Mouse (Mus musculus) 3T3-L1 (cell line): Measurements from ENCODE around the gene Crygd.
A peak's percentile ranks its signal among the peaks of the same experiment; 100 is the strongest.
"Not testable (repeated sequence)": the region's sequence is repeated elsewhere in the genome, so short reads cannot be mapped to it uniquely, and the experiment has no call there.

Experiments used
- DNase-seq: peaks from one replicate; pipeline ENCODE4 v3.0.0-alpha.2; 2015; ENCODE audit warnings: low read depth, low spot score

The Crygd gene

GRCm38 (mm10) chr1:65063352-65063751, at the start of gene Crygd:
TSS of gene Crygd (minus strand) at chr1:65063452.
- no peak for DNase-seq

DNA sequence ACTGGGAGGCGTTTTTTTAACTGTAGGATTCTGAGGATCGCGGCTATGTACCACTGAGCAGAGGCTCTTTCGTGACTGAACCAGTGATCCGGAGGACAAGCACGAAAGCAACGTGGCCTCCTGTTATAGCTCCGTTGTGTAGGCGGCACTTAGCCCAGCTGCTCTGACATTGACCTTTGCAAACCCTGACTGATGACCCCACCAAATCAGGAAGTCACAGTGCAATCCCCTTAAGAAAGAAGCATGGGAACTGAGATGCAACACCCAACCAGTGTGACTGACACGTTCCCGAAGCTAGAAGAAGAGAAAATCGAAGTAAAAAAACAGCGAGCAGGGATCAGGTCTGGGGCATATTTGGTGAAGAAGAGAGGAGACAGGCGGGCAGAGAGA, 49.5 kb upstream of the Crygd start:
- no peak for DNase-seq

DNA sequence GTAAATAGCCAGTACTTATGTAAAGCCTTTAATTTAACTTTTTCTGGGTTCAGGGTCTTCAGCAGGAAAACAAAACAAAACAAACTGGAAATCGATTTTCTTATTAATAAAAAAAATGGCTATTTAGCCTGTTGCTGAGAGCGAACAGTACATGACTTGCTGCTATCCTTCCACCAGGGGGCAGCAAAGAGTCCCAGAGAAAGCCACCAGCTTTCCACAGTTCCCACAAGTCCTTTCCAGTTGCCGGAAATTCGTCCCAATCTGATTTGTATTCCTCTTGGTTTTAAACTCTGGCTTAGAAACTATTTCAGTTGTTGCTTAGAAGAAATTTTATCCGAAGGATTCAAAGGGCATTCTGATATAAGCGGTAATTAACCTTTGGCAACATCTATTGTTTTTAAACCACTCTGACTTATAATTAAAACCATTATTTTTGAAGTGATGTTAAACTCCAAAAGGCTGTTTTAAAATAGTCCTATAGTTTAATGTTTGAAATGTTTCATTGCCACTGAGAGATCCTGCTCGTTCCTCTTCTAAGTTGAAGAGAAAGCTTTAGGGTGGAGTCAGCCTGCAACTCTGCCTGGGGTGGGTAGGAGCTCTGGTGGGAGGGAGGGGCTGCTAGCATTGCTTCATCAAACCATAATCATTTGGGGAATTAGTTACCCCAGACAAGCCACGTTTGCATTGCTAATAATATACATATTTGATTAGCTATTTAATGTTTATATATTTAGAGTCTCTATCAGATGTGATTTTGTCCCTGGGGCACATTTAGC, 49.0 kb upstream of the Crygd start:
- DNase-seq = peak; percentile 96

GRCm38 (mm10) chr1:65109756-65110435, 46.6 kb upstream of the Crygd start:
- no peak for DNase-seq

DNA sequence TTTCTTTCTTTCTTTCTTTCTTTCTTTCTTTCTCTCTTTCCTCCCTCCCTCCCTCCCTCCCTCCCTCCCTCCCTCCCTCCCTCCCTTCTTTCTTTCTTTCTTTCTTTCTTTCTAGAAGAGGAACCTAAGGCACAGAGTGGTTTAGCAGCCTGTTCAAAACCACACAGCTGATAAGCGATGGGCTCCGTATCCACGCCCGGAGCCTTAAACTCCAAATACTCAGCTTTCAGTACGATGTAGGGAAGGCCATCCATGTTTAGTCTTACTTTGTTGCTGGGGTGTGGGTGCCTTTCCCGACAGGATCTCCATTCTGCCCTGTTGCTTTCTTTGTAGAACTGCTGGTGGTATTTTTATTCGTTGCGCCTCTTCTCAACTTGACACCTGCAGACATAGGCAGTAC, 45.9 kb upstream of the Crygd start:
- DNase-seq = no peak

- no peak for DNase-seq
These were observed 44.5 kb upstream of the Crygd start for GRCm38 (mm10) chr1:65107654-65108279.

- DNase-seq = no peak
These were observed 40.0 kb upstream of the Crygd start, which contains the start of gene Cryga for GRCm38 (mm10) chr1:65103273-65103672. TSS of gene Cryga (minus strand) at chr1:65103373.

DNA sequence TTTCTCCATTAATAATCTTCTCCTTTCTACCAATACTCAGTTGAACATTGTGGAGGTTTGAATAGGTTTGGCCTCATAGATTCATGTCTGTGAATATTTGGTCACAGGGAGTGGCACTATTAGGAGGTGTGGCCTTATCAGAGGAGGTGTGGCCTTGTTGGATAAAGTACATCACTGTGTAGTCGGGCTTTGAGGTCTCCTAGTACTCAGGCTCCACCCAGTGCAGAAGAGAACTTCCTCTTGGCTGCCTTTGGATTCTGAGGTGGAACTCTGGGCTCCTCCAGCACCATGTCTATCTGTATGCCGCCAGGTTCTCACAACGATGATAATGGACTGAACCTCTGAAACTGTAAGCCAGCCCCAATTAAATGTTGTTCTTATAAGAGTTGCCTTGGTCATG, 33.7 kb upstream of the Crygd start:
- no peak for DNase-seq

DNA sequence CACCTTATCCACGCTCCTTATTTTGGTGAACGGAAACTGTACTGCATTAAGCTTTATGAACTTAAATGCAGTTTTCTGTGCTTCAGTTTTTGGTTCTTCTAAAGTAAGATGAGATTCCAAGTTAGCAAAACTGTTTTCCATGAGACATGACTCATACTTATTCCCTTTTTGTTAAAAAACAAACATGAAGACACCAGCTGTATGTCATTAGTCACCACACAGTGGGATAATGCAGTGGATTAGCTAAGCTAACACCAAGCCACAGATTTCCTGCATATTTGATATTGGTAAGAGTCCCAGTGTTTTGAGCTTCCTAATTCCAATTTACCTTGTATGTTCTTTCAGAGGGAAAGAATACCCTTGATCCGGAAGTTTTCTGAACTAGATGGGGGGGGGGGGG, 28.3 kb upstream of the Crygd start:
- DNase-seq = peak; percentile 72

GRCm38 (mm10) chr1:65090370-65090769, 27.1 kb upstream of the Crygd start:
- DNase-seq = peak; percentile 58

DNA sequence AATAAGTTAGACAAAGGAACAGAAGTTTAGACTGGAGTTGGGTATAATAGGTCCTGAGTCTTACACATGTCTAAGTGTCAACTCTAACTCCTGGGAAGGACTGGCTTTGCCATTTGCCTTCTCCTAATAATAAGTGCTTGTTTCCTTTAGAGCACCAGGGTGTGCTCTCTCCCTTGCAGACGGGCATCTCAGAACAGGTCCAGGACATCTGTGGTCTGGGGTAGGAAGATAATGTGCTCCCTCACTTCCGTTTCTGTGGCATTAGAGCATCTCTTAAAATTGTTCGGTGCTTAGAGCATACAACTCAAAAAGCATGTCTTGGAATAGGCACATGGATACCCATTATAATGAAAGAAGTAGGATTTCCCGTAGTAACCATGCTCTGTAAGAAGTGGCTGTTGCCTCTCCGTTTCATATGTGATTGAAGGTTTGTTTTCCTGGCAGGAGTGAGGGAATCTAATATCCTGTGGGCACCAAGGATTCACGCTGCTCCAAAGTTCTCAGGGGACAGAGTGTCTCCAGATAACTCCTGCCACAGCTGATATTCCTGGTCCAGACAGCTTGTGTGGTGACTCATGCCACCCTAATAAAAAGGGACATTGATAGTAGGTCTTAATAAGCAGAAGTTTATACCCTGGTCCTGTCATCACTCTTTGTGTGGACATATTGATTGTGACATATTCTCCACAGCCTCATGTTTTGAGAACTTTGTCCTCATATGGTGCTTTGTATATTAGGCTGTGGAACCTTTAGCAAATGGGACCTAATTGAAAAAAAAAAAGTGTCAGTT, 25.5 kb upstream of the Crygd start:
- DNase-seq = no peak

GRCm38 (mm10) chr1:65082188-65082587, 18.9 kb upstream of the Crygd start, which contains the start of gene Crygb:
TSS of gene Crygb (minus strand) at chr1:65082288.
- no peak for DNase-seq

DNA sequence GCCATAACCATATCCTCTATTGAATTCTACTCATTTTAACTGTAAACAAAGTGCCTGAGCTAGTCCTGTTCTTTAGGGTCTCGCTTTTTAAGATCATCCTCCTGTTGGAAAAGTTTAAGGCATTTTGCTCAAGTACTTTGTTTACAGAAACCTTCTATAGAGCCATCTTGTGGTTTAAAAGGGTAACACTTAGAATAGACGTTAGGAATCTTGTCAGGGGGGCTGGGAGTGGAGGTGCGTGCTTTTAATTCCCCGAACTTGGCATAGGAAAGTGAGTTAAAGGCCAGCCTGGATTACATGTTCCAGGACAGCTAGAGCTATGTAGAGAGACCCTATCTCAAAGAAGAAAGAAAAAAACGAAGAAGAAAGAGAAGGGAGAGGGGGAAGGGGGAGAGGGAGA, 12.4 kb upstream of the Crygd start:
- peak; percentile 40 for DNase-seq

GRCm38 (mm10) chr1:65073589-65073988, 10.3 kb upstream of the Crygd start, which contains the start of gene Crygc:
TSS of gene Crygc (minus strand) at chr1:65073689.
- no peak for DNase-seq

DNA sequence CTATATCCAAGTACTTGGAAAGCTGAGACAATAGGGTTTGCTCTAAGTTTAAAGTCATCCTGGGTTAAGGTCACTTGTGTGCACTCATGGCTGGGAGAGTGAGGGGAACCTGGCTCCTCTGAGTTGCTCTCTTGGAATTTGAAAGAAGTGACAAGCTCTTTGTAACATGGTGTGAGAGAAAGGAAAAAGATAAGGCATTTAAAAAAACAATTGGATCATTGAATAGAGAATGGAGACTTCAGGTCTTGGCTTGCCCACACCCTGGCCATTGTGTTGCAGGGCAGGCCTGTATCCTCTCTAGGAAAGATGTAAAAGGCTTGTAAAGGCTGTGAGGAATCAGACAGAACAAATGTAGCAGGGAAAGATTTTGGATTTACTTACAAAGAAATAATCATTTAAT, 4.6 kb upstream of the Crygd start:
- no peak for DNase-seq

- DNase-seq = no peak
These were observed 949 bp upstream of the Crygd start for GRCm38 (mm10) chr1:65064201-65064600.

GRCm38 (mm10) chr1:65052140-65052539, 11.1 kb downstream of the Crygd start:
- DNase-seq = no peak

GRCm38 (mm10) chr1:65051696-65052095, 11.6 kb downstream of the Crygd start:
- peak; percentile 18 for DNase-seq

DNA sequence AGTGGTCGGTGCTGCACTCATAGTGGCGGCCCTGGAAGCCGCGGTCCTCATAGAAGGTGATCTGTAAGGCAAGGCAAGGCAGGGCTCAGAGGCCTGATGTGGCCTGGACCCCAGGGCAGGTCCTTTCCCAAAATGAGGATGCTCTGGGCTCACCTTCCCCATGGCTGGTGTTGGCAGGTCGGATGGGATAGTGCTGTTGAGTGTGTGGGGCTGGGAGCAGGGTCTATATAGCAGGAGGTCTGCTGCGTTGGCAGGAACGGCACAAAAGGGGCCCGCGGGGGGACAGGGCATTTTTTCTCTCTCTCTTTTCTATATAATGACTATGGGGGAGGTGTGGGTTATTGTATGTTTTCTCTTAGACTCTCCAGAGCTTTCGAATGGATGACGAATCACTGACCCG, 12.3 kb downstream of the Crygd start, which contains the start of gene Cryge:
Gene Cryge, minus strand, starts transcription at position 198 of the 400 bp plus-strand sequence.
- DNase-seq = not testable (repeated sequence)

DNA sequence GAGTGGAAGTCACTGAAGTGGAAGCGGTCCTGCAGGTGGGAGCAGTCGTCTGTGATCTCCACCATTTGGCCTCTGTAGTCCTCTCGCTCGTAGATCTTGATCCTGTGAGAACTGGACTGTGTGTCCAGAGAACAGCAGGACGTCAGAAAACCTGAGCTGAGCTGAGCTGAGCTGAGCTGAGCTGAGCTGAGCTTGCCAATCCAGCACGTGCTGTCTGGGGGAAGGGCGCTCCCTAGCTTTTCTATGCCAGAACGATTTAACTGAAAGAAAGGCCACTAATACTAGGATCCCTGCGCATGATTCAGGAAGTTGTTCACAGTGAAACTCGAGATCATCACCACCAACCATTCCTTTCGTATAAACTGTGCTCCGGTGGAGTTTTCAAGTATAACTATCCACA, 14.5 kb downstream of the Crygd start:
- peak; percentile 18 for DNase-seq

GRCm38 (mm10) chr1:65046401-65047109, 16.7 kb downstream of the Crygd start:
- DNase-seq = peak; percentile 76
